Comparison of ENCODE assay signal across 8 mouse cellular contexts in the genomic region with DNA sequence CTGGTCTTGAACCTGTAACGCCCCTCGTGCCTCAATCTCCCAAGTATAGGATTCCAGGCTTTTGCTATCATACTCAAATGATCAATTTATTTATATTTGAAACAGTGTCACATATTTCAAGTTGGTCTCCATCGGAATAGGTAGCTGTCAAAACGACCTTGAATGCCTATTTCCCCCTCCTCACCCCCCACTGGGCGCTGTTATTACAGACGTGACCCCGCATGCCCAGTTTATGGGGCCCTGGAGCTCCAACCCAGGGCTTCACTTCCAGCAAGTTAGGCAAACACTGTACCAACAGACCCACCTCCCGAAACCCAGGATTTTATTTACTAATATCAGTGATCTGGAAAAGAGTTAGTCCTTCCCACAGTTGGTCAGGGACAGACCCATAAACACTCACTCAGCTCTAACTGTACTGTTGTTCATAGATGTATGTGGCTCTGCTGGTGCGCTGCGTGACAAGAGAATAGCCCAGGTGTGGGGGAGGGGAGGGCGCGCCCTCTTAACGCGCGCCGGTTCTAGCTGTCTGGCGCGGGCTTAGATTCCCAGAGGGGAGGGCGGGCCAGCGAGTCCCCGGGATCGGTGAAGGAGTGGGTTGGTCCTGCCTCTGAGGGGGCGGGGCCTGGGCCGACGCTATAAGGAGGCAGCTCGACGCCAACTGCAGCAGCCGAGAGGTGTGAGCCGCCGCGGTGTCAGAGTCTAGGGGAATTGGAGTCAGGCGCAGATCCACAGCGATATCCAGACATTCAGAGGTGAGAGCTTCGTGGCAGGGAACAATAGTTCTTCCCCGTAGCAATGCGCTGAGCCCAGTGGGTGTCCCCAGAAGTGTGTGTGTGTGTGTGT. TPM values are rescaled to one million over a fixed set of nuclear protein-coding genes. Genes with fewer than 3 reads are reported as not detected.
DNase-seq lines count a peak whose midpoint lies in the region; ATAC-seq lines count a peak whose summit lies in the region.

No protein-coding gene starts in this region.

- no peaks in the 10 kb centered on the region for H3K9me3 ChIP-seq in forebrain, embryonic 16.5 days (ENCODE audit: control insufficient read depth, low read length)
- H3K9me3 ChIP-seq in lung, embryonic 15.5 days: no peaks in the 10 kb centered on the region

- peaks cover 23% of the 10 kb centered on the region for H3K4me1 ChIP-seq in forebrain, embryonic 16.5 days (replicated peaks; ENCODE audit: control insufficient read depth, insufficient read depth, low read length)
- peaks cover 36% of the 10 kb centered on the region for H3K4me1 ChIP-seq in lung, embryonic 15.5 days

- H3K4me2 ChIP-seq in forebrain, embryonic 16.5 days (ENCODE audit: low read length): peak overlapping the region; percentile 90
- H3K4me2 ChIP-seq in lung, embryonic 15.5 days: peak overlapping the region; percentile 84

- no peaks in the 10 kb centered on the region for H3K36me3 ChIP-seq in forebrain, embryonic 16.5 days (ENCODE audit: control insufficient read depth, insufficient read depth)
- H3K36me3 ChIP-seq in lung, embryonic 15.5 days: no peaks in the 10 kb centered on the region

- ATAC-seq in forebrain, embryonic 16.5 days: peak; percentile 91
- peak; percentile 80 for ATAC-seq in lung, embryonic 15.5 days (ENCODE audit: borderline replicate concordance, extremely low read depth, low FRiP score, low TSS enrichment)

- H3K27me3 ChIP-seq in forebrain, embryonic 16.5 days (replicated peaks; ENCODE audit: control insufficient read depth, insufficient read depth, low read length): peaks cover 5% of the 10 kb centered on the region; the same call in 1 of the 2 replicates
- H3K27me3 ChIP-seq in lung, embryonic 15.5 days: peaks cover 25% of the 10 kb centered on the region

- no peak overlapping the region for H3K27ac ChIP-seq in forebrain, embryonic 16.5 days (ENCODE audit: low read length)
- no peak overlapping the region for H3K27ac ChIP-seq in lung, embryonic 15.5 days

- intact Hi-C loops in heart, postnatal 36 days (cut with DNase I): loop anchor here (1.0 kb wide), 1 partner anchor 141 kb away; no protein-coding TSS in a partner anchor

- H3K4me3 ChIP-seq in forebrain, embryonic 16.5 days (replicated peaks; ENCODE audit: low read length): peak overlapping the region; percentile 51
- H3K4me3 ChIP-seq in lung, embryonic 15.5 days: peak overlapping the region; percentile 48

- peak; percentile 67 for DNase-seq in MEL-GATA-1-ER (ENCODE audit: extremely low read depth, low read depth)
- peak; percentile 80 for DNase-seq in cerebellum, adult 18-20 months
- DNase-seq in heart, postnatal 36 days: peak; percentile 92 to 93
- DNase-seq in layer of hippocampus, adult 8-10 months (ENCODE audit: low spot score in 2 of 2): peak; percentile 46 to 63
- DNase-seq in ovary, adult 18-20 months (ENCODE audit: low spot score): peak; percentile 83
- DNase-seq in thymus, postnatal 0 days (ENCODE audit: low spot score): peak; percentile 64

- WGBS in forebrain, embryonic 16.5 days: 7% methylated on average over 36 of the region's 36 CpGs
- WGBS in lung, embryonic 15.5 days: 6% methylated on average over 36 of the region's 36 CpGs

- H3K9ac ChIP-seq in forebrain, embryonic 16.5 days (replicated peaks; ENCODE audit: low read depth, low read length): peak overlapping the region; percentile 61
- no peak overlapping the region for H3K9ac ChIP-seq in lung, embryonic 15.5 days

RNA-seq across cellular contexts. Expression of a gene that starts 2.6 kb away (rescaled TPM):
- 37.9 and 52.0 TPM in 2 replicates for polyA plus RNA-seq in forebrain, embryonic 16.5 days (2015; fragmentation: Nextera tagmentation; extraction: Ambion mirVana)
- 10 to 100 TPM; 40.8 to 83.9 TPM for total RNA-seq in heart, postnatal 36 days (2021)
- total RNA-seq in layer of hippocampus, adult 8-10 months (2022): 10 to 100 TPM in 1 of 4 experiments, 1 to 10 TPM in 3; 7.0 to 12.5 (median 8.8) TPM
- 28.3 and 30.1 TPM in 2 replicates for polyA plus RNA-seq in lung, embryonic 15.5 days (2015; fragmentation: Nextera tagmentation; extraction: Ambion mirVana)
- polyA plus RNA-seq in thymus, postnatal 0 days (2015; fragmentation: Nextera tagmentation; extraction: Ambion mirVana): 39.3 and 39.7 TPM in 2 replicates

RNA-seq across cellular contexts. Expression of a gene that starts 20.6 kb away (rescaled TPM):
- polyA plus RNA-seq in forebrain, embryonic 16.5 days (2015; fragmentation: Nextera tagmentation; extraction: Ambion mirVana): not detected in 2 replicates
- total RNA-seq in heart, postnatal 36 days (2021): under 1 TPM; 0.43 to 0.50 TPM
- under 1 TPM in 2 of 4 experiments, not detected in 2; 0.16 to 0.30 TPM for total RNA-seq in layer of hippocampus, adult 8-10 months (2022)
- 0.52 and 1.4 TPM in 2 replicates for polyA plus RNA-seq in lung, embryonic 15.5 days (2015; fragmentation: Nextera tagmentation; extraction: Ambion mirVana)
- 4.9 and 5.4 TPM in 2 replicates for polyA plus RNA-seq in thymus, postnatal 0 days (2015; fragmentation: Nextera tagmentation; extraction: Ambion mirVana)
